Mouse (Mus musculus) kidney, embryonic 14.5 days (tissue): Measurements from ENCODE around the gene P3h4. TPM values are rescaled to one million over a fixed set of nuclear protein-coding genes. Genes with fewer than 3 reads are reported as not detected.

Source experiments
- ATAC-seq: fragments of 200-750 bp; cut with Nextera tagmentation; 2 replicates; pipeline ENCODE4 v1.8.0; 2017; ENCODE audit warnings: moderate number of reproducible peaks, mild to moderate bottlenecking, moderate TSS enrichment, moderate library complexity; ENCODE audit not compliant: low FRiP score, low TSS enrichment
- H3K27ac ChIP-seq: fragments of 300-500 bp; sonication (generic); 2 replicates; pipeline ENCODE4 v1.5.1; 2014; ENCODE audit warnings: low read depth, mild to moderate bottlenecking, low read length, moderate library complexity, mixed read lengths
- H3K27me3 ChIP-seq: fragments of 300-500 bp; sonication (generic); 2 replicates; pipeline ENCODE4 v1.6.1; 2014; ENCODE audit warnings: mild to moderate bottlenecking, low read length; ENCODE audit not compliant: control insufficient read depth, insufficient read depth
- H3K36me3 ChIP-seq: fragments of 300-500 bp; sonication (generic); 2 replicates; pipeline ENCODE4 v1.6.1; 2014; ENCODE audit warnings: low read length, mixed read lengths; ENCODE audit not compliant: control insufficient read depth, insufficient read depth
- H3K4me1 ChIP-seq: fragments of 300-500 bp; sonication (generic); 2 replicates; pipeline ENCODE4 v1.6.1; 2014; ENCODE audit warnings: low read length, mixed read lengths; ENCODE audit not compliant: control insufficient read depth, insufficient read depth
- H3K4me2 ChIP-seq: fragments of 300-500 bp; sonication (generic); replicated peaks from 2 replicates; pipeline ENCODE4 v1.6.1; 2014; ENCODE audit warnings: low read depth, mild to moderate bottlenecking, low read length
- H3K4me3 ChIP-seq: fragments of 300-500 bp; sonication (generic); 2 replicates; pipeline ENCODE4 v1.5.1; 2014; ENCODE audit warnings: mild to moderate bottlenecking, low read length
- H3K9ac ChIP-seq: fragments of 300-500 bp; sonication (generic); 2 replicates; pipeline ENCODE4 v1.6.1; 2014; ENCODE audit warnings: low read depth, mild to moderate bottlenecking, low read length, moderate library complexity
- H3K9me3 ChIP-seq: fragments of 300-500 bp; sonication (generic); 2 replicates; pipeline ENCODE4 v1.6.1; 2016; ENCODE audit warnings: low read length; ENCODE audit not compliant: control insufficient read depth
- WGBS: fragments of 180-500 bp; shearing (Covaris S2); extraction: QIAGEN DNeasy Blood & Tissue Kit; methylation state at CpG from one replicate; pipeline ENCODE4 v1.1.7; 2014; 5-methylcytosine and 5-hydroxymethylcytosine counted together
- polyA plus RNA-seq: library from polyadenylated mRNA; unstranded; fragments of >200 nt; fragmentation: Nextera tagmentation; extraction: Ambion mirVana; gene quantifications from 2 replicates; pipeline ENCODE4 v1.2.1, GENCODE M21; 2014

Gene P3h4
- polyA plus RNA-seq, 1 experiment from 2014 or later: 59.7 TPM

DNA sequence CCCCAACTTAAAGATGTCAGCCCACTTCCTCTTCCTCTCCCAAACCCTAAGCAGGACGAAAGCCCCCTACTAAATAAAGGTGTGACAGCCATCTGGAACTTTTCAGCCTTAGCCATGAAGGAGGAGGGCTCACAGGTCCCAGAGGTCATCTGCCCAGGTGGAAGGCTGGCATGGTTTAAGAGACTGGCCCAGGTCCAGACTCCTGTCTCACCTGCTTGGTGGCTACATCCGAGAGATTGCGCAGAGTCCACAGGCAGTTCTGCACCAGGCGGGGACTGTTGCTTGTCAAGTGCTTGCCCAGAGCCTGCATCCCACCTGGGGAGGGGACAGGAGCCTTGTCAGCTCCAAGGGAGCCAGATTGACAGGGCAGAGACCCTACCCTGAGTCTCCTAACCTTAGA lies 35.3 kb downstream of the P3h4 start:
- WGBS: 91% methylated on average over 4 of the region's 4 CpGs
- ATAC-seq: no peak
- Histone ChIP-seq H3K36me3 (peaks cover 79% of the 10 kb centered on the region), H3K27ac (no peak overlapping the region), H3K27me3 (no peaks in the 10 kb centered on the region), H3K9me3 (no peaks in the 10 kb centered on the region), H3K4me1 (no peaks in the 10 kb centered on the region), H3K4me2 (no peak overlapping the region), H3K9ac (no peak overlapping the region), H3K4me3 (no peak overlapping the region)

DNA sequence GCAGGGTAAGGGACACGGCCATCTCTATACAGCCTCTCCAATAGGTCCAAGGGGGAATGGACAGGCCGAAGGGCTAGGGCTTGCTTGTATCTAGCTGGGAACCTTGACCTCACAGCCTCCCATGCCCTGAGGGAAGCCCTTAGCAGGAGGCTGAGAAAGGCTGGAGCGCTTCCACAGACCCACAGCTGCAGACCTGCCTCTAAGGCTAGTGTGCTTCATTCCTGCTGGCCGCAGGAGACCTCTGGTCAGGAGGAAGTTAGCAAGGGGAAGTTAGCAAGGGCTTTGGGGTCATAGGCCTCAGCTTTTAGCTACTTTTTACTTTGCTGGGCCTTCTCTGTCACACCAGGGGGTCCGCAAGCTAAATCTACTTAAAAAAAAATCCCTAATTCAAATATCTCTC lies 36.2 kb downstream of the P3h4 start:
- WGBS: 92% methylated on average over 5 of the region's 5 CpGs
- Histone ChIP-seq H3K9ac (no peak overlapping the region), H3K4me2 (no peak overlapping the region), H3K4me1 (no peaks in the 10 kb centered on the region), H3K36me3 (peaks cover 80% of the 10 kb centered on the region), H3K27ac (no peak overlapping the region), H3K4me3 (no peak overlapping the region), H3K9me3 (no peaks in the 10 kb centered on the region), H3K27me3 (no peaks in the 10 kb centered on the region)
- ATAC-seq: no peak

DNA sequence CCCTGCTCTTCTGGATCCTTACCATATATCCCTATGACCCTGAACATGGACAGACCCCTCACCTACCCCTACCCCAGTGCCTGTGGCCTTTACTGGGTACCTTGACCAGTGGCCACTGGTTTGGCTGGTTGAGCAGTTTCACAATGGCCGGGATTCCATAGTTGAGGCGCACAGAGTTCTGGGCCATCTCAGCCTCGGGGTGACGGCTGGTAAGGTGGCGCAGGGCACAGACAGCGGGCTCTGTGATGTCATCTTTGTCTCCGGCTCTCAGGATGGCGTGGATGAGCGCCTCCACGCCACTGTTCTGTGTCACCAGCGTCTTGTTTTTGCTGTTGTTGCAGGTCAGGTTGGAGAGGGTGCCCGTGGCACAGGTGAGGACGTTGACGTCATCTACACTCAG lies 36.6 kb downstream of the P3h4 start:
- H3K27me3 ChIP-seq: no peaks in the 10 kb centered on the region
- H3K9ac ChIP-seq: no peak overlapping the region
- ATAC-seq: no peak
- WGBS: 94% methylated on average over 14 of the region's 14 CpGs
- no peak overlapping the region for H3K27ac ChIP-seq
- no peak overlapping the region for H3K4me2 ChIP-seq
- no peaks in the 10 kb centered on the region for H3K9me3 ChIP-seq
- no peaks in the 10 kb centered on the region for H3K4me1 ChIP-seq
- no peak overlapping the region for H3K4me3 ChIP-seq
- peaks cover 79% of the 10 kb centered on the region for H3K36me3 ChIP-seq

DNA sequence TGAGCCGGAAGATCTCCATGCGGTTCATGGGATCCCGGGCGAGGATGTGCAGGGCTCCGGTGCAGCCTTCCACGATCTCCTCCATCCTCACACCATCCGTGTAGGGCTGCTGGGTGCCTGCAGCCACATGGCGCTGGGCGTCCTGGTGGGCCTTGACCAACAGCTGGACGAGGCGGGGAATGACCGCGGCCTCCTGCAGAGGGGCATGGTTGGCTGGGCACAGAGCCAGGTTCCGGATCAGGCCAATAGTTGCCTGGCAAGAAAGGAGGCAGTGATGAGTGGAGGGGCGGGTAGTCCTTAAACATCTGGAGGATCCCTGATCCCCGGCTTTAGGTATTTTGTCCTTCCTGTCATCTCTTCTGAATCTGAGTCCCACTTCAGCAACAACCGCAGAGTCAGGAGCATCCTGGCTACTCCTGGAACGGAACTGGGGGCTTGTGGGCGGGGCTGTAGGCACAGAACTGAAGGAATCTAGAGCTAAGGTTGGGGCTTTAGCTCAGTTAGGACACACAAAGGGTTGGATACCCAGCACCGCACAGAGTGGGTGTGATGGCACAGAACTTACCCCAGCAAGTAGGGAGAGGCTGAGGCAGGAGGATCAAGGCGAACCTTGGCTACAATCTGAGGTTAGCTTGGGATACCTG lies 37.8 kb downstream of the P3h4 start:
- peaks cover 79% of the 10 kb centered on the region for H3K36me3 ChIP-seq
- no peaks in the 10 kb centered on the region for H3K27me3 ChIP-seq
- no peak overlapping the region for H3K4me2 ChIP-seq
- no peak overlapping the region for H3K27ac ChIP-seq
- no peaks in the 10 kb centered on the region for H3K9me3 ChIP-seq
- H3K4me3 ChIP-seq: no peak overlapping the region
- H3K9ac ChIP-seq: no peak overlapping the region
- WGBS: 90% methylated on average over 21 of the region's 21 CpGs
- ATAC-seq: no peak
- H3K4me1 ChIP-seq: no peaks in the 10 kb centered on the region

DNA sequence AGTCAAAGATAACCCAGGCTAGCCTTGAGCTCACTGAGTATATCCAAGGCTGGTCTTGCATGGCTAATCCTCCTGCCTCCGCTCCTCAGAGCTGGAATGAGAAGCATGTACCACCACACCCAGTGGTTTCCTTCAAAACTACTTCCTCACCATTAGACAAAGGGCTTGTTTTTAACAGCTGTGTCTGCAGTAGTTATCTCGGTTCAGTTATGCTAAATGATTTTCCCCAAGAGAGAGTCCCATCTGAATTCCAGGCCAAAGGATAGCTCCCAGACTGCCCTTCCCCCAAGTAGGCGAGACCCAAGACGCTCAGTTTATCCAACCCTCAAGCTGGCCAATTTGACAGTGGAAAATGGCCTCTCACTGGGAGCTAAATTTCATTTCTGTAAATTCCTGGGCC lies 38.6 kb downstream of the P3h4 start:
- H3K4me3 ChIP-seq: no peak overlapping the region
- no peaks in the 10 kb centered on the region for H3K4me1 ChIP-seq
- H3K4me2 ChIP-seq: no peak overlapping the region
- H3K9me3 ChIP-seq: no peaks in the 10 kb centered on the region
- no peak for ATAC-seq
- H3K9ac ChIP-seq: no peak overlapping the region
- no peak overlapping the region for H3K27ac ChIP-seq
- H3K27me3 ChIP-seq: no peaks in the 10 kb centered on the region
- peaks cover 85% of the 10 kb centered on the region for H3K36me3 ChIP-seq
- 78% methylated on average over 4 of the region's 4 CpGs for WGBS

DNA sequence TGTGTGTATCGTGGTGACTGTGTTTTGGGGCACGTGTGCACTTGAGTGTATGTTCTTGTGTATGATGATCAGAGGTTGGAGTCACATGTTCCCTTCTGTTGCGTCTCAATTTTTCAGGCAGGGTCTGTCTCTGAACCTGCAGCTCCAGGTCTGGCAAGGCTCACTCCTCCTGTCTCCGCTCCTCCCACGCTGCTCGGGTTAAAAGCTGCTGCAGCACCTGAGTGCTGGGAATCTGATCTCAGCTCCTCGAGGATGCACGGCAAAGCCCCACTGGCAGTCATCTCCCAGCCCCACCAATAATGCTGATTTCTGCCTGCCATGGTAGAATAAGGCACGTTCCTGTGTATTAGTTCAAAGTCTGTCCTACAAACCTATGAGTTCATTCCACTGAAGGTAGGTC lies 39.5 kb downstream of the P3h4 start:
- Histone ChIP-seq H3K27ac (no peak overlapping the region), H3K4me1 (no peaks in the 10 kb centered on the region), H3K36me3 (peaks cover 81% of the 10 kb centered on the region), H3K9me3 (no peaks in the 10 kb centered on the region), H3K4me3 (no peak overlapping the region), H3K27me3 (no peaks in the 10 kb centered on the region), H3K9ac (no peak overlapping the region), H3K4me2 (no peak overlapping the region)
- 82% methylated on average over 9 of the region's 9 CpGs for WGBS
- no peak for ATAC-seq

DNA sequence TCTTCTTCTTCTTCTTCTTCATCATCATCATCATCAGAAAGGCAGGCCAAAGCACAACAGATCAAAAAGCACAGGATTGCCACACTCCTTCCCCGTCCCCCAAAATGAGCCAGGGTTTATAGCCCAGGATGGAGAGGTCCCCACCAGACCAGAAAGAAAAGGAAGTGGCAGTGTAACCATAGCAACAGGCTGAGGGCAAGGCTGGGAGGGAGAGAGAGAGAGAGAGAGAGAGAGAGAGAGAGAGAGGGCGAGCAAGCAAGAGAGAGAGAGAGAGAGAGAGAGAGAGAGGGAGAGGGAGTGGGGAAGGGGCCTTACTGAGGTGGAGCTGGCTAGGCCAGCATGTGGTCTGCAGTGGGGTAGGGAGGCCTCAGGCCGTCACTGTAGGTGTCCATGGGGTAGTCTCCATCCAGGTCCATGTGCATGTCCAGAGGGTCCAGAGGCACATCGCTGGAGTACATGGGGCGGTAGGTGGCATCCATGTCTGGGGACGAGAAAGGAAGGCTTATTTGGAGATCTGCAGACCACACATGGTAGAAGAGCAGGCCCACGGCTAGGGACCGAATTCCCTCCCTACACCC lies 42.6 kb downstream of the P3h4 start:
- 74% methylated on average over 7 of the region's 8 CpGs for WGBS
- Histone ChIP-seq H3K27ac (no peak overlapping the region), H3K4me2 (no peak overlapping the region), H3K27me3 (no peaks in the 10 kb centered on the region), H3K36me3 (peaks cover 61% of the 10 kb centered on the region), H3K4me3 (no peak overlapping the region), H3K9ac (no peak overlapping the region), H3K4me1 (no peaks in the 10 kb centered on the region), H3K9me3 (no peaks in the 10 kb centered on the region)
- ATAC-seq: no peak

DNA sequence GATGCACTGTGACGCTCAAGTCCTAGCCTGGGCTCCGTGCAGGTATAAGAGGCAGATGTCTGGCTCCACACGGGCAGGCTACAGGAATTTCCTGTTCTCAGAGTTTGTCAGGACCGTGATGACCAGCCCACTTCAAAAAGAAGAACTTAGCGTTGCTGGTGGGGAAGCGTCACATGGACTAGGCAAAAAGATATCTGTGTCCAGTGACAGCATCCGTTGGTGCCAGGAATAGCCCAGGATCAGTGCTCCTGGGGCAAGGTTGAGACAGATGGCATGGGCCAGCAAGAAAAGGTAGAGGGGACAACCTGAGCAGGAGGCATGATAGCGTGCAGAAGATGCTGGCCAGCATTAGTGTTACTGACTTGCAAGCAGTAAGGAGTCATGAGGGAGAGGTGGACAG lies 44.8 kb downstream of the P3h4 start:
- no peak overlapping the region for H3K9ac ChIP-seq
- no peak overlapping the region for H3K4me3 ChIP-seq
- ATAC-seq: no peak
- no peaks in the 10 kb centered on the region for H3K27me3 ChIP-seq
- H3K4me2 ChIP-seq: no peak overlapping the region
- no peaks in the 10 kb centered on the region for H3K4me1 ChIP-seq
- WGBS: 71% methylated on average over 8 of the region's 8 CpGs
- H3K27ac ChIP-seq: no peak overlapping the region
- peaks cover 41% of the 10 kb centered on the region for H3K36me3 ChIP-seq
- H3K9me3 ChIP-seq: no peaks in the 10 kb centered on the region

DNA sequence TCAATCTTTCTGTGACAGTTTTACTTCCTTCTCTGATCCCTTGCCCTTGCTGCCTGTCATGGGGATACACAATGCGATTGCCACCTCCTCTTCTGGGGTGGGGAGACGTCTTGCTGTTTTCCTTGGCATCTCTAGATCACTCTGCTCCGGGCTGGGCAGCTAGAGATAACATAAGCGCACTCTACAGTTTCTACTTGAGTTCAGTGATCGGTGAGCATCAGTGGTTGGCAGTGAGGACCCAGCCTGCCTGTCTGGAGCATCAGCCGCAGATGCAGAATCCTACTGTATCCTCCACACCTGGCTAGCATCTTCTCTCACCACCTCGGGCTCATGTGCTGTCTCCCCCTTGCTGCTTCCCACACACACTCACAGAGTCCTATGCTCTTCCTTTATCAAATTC lies 45.5 kb downstream of the P3h4 start:
- WGBS: 34% methylated on average over 7 of the region's 7 CpGs
- no peak overlapping the region for H3K4me3 ChIP-seq
- peaks cover 36% of the 10 kb centered on the region for H3K36me3 ChIP-seq
- no peak overlapping the region for H3K4me2 ChIP-seq
- no peaks in the 10 kb centered on the region for H3K27me3 ChIP-seq
- no peak overlapping the region for H3K27ac ChIP-seq
- H3K9me3 ChIP-seq: no peaks in the 10 kb centered on the region
- H3K4me1 ChIP-seq: no peaks in the 10 kb centered on the region
- no peak for ATAC-seq
- H3K9ac ChIP-seq: no peak overlapping the region
